Mouse (Mus musculus): Measurements from ENCODE around the gene Prkcb. TPM values are rescaled to one million over a fixed set of nuclear protein-coding genes. Genes with fewer than 3 reads are reported as not detected.

Gene Prkcb
- polyA plus RNA-seq, 1 experiment from 2014 or later = 139 TPM

Other genes with a start within 250 kb of the Prkcb start
- 71.2 and 75.7 TPM in 2 replicates for gene Ubfd1, start 221.6 kb upstream of the Prkcb start, polyA plus RNA-seq (2015; fragmentation: Nextera tagmentation; extraction: Ambion mirVana)
- gene Ears2, start 221.5 kb upstream of the Prkcb start, polyA plus RNA-seq (2015; fragmentation: Nextera tagmentation; extraction: Ambion mirVana) = 8.7 and 9.6 TPM in 2 replicates
- 694 and 758 TPM in 2 replicates for gene Ndufab1, start 186.9 kb upstream of the Prkcb start, polyA plus RNA-seq (2015; fragmentation: Nextera tagmentation; extraction: Ambion mirVana)
- gene Palb2, start 155.8 kb upstream of the Prkcb start, polyA plus RNA-seq (2015; fragmentation: Nextera tagmentation; extraction: Ambion mirVana) = 3.8 and 5.3 TPM in 2 replicates
- gene Dctn5, start 155.7 kb upstream of the Prkcb start, polyA plus RNA-seq (2015; fragmentation: Nextera tagmentation; extraction: Ambion mirVana) = 165 and 167 TPM in 2 replicates
- gene Plk1, start 129.3 kb upstream of the Prkcb start, polyA plus RNA-seq (2015; fragmentation: Nextera tagmentation; extraction: Ambion mirVana) = 19.6 and 26.6 TPM in 2 replicates
- gene Ern2, start 102.5 kb upstream of the Prkcb start, polyA plus RNA-seq (2015; fragmentation: Nextera tagmentation; extraction: Ambion mirVana) = 1.8 and 1.9 TPM in 2 replicates
- 0.75 and 1.2 TPM in 2 replicates for gene Chp2, start 69.3 kb upstream of the Prkcb start, polyA plus RNA-seq (2015; fragmentation: Nextera tagmentation; extraction: Ambion mirVana)